Mouse (Mus musculus) CH12.LX (cell line): ENCODE measurements at regions not wholly inside any gene's neighbourhood (a gene's known extent, or its start where the extent isn't known, plus 50 kb on each side); places are given as distances from the start of the nearest gene placed in this dataset.

Experiments
- CTCF ChIP-seq, 2 experiments: IDR thresholded peaks in 1 of 2; conservative IDR thresholded peaks in 1 of 2; 2 replicates each; pipeline ENCODE4 v1.5.1; 2011 to 2012; ENCODE audit warnings: low read depth in 2 of 2, low read length in 2 of 2, improper control_type of control experiment in 1 of 2, inconsistent platforms in 1 of 2, mild to moderate bottlenecking in 1 of 2, moderate library complexity in 1 of 2
- HCFC1 ChIP-seq: IDR thresholded peaks from 2 replicates; pipeline ENCODE4 v1.6.1; 2012; ENCODE audit warnings: low read depth, mild to moderate bottlenecking, inconsistent platforms, low read length, improper control_type of control experiment
- MAX ChIP-seq: IDR thresholded peaks from 2 replicates; pipeline ENCODE4 v1.6.1; 2011; ENCODE audit warnings: low read length, improper control_type of control experiment
- POLR2A ChIP-seq: IDR thresholded peaks from 2 replicates; pipeline ENCODE4 v1.6.1; 2011; ENCODE audit warnings: low read depth, mild to moderate bottlenecking, improper control_type of control experiment, low read length
- TCF12 ChIP-seq: IDR thresholded peaks from 2 replicates; pipeline ENCODE4 v1.6.1; 2014; ENCODE audit warnings: low read depth, mild to moderate bottlenecking, inconsistent platforms, low read length, improper control_type of control experiment

DNA sequence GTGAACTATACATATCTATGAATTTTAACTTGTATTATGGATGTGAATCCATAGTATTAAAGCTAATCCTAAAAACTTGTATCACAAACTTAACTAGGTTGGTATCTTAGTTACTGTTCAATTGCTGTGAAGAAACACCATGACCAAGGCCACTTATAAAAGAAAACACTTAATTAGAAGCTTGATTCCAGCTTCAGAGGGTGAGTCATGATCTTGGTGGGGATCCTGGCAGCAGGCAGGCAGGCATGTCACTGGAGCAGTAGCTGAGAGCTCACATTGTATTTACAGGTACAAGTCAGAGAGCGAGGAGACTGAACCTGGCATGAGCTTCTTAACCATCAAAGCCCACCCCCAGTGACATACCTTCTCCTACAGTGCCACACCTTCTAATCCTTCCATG lies 73.2 kb upstream of the Rap2b start:
- TF ChIP-seq MAX (no peak), POLR2A (no peak), TCF12 (no peak), HCFC1 (no peak), CTCF (conservative IDR thresholded peaks at IDR 0.05 in 1 of 2, IDR thresholded peaks at IDR 0.05 in 1 of 2; ENCODE audit: low read depth in 2 of 2, low read length in 2 of 2) (no peak)
